Mouse (Mus musculus) Patski (cell line): Measurements from ENCODE around the gene Hmgcs2. TPM values are rescaled to one million over a fixed set of nuclear protein-coding genes. Genes with fewer than 3 reads are reported as not detected.
"Not testable (repeated sequence)": the region's sequence is repeated elsewhere in the genome, so short reads cannot be mapped to it uniquely, and the experiment has no call there.

Experiments used
- ATAC-seq: fragments of 100-300 bp; one replicate; pipeline ENCODE4 v1.8.0; 2021
- CTCF ChIA-PET: fragments of 350-600 bp; sonication (Branson Sonifier 250); formaldehyde crosslinking; loops from one replicate; lab custom pipeline; 2022; ENCODE audit warnings: inconsistent platforms; lab: Charles Lee
- POLR2A ChIA-PET: fragments of 350-600 bp; sonication (Branson Sonifier 250); formaldehyde crosslinking; loops from one replicate; lab custom pipeline; 2022; ENCODE audit warnings: antibody characterized with exemption, inconsistent platforms; lab: Charles Lee
- DNase-seq: peaks from one replicate; pipeline ENCODE4 v3.0.0-alpha.2; 2011; ENCODE audit warnings: low read depth, low spot score
- H3K27me3 ChIP-seq: fragments of 371-371 bp; one replicate; pipeline ENCODE4 v1.5.1; 2021
- CTCF ChIP-seq: fragments of 100-300 bp; IDR thresholded peaks from one replicate; pipeline ENCODE4 v1.5.1; 2021
- in situ Hi-C: fragments of 300-500 bp; cut with MboI; formaldehyde crosslinking; loops from 3 replicates; pipeline ENCODE4 v1.11.1; 2018; ENCODE audit warnings: low pct_unique_long_range_greater_than_20kb, mixed read lengths
- polyA plus RNA-seq: library from polyadenylated mRNA; unstranded; gene quantifications from one replicate; pipeline ENCODE4 v1.2.3, GENCODE M21; 2021

The Hmgcs2 gene
- polyA plus RNA-seq, 1 experiment from 2014 or later, result 0.01 TPM

DNA sequence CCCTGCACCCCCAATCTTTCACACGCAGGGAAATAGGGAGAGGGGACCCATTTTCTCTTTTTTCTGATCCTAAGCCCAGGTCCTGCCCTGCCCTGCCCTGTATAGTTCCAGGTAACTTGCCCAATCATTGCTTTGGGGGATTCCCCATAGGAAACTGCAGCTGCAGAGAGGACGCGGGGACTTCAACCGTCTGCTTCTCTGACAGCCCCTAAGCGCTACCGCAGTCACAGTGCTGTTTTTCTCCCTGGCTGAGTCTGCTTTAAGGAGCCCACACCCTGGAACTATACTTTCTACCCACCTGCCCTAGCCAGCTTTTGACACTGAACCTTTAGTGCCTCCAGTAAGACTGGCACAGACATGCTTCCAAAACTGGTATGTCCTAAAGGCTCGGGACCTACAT lies 55.7 kb downstream of the Hmgcs2 start:
- ChIA-PET POLR2A (interaction anchor here (0.9 kb wide), 1 partner anchor 18 kb away, joined by 8 read pairs; no protein-coding TSS in a partner anchor), CTCF (interaction anchor here (1.6 to 1.7 kb wide), 2 partner anchors 16 to 109 kb away, joined by 3 to 8 read pairs; no protein-coding TSS in a partner anchor)
- no peak for ATAC-seq
- no peaks in the 10 kb centered on the region for H3K27me3 ChIP-seq
- in situ Hi-C loops, result no loop called here
- TF ChIP-seq CTCF, result no peak
- no peak for DNase-seq

GRCm38 (mm10) chr3:98336661-98337654 lies 56.7 kb downstream of the Hmgcs2 start:
- POLR2A ChIA-PET, result no interaction called here
- CTCF ChIA-PET, result interaction anchor here (0.6 to 1.6 kb wide), 2 partner anchors 44 to 110 kb away, joined by 3 read pairs; no protein-coding TSS in a partner anchor
- no peak for ATAC-seq
- in situ Hi-C loops, result no loop called here
- DNase-seq, result no peak
- no peaks in the 10 kb centered on the region for H3K27me3 ChIP-seq
- no peak for TF ChIP-seq CTCF

GRCm38 (mm10) chr3:98338584-98339041 lies 58.4 kb downstream of the Hmgcs2 start:
- H3K27me3 ChIP-seq, result no peaks in the 10 kb centered on the region
- no peak for TF ChIP-seq CTCF
- POLR2A ChIA-PET, result interaction anchor here (0.9 to 2.0 kb wide), 3 partner anchors 10 to 44 kb away, joined by 3 to 12 read pairs (median 4); no protein-coding TSS in a partner anchor
- DNase-seq, result peak; percentile 83
- peak; percentile 79 for ATAC-seq
- in situ Hi-C loops, result no loop called here
- CTCF ChIA-PET, result interaction anchor here (0.9 to 2.5 kb wide), 2 partner anchors 11 to 16 kb away, joined by 3 to 12 read pairs; no protein-coding TSS in a partner anchor

GRCm38 (mm10) chr3:98339097-98339705 lies 59.0 kb downstream of the Hmgcs2 start:
- H3K27me3 ChIP-seq, result no peaks in the 10 kb centered on the region
- TF ChIP-seq CTCF, result no peak
- ChIA-PET POLR2A (interaction anchor here (0.6 to 2.0 kb wide), 4 partner anchors 12 to 96 kb away, joined by 4 to 12 read pairs (median 5); no protein-coding TSS in a partner anchor), CTCF (interaction anchor here (2.5 kb wide), 1 partner anchor 16 kb away, joined by 12 read pairs; no protein-coding TSS in a partner anchor)
- DNase-seq (no peak), ATAC-seq (peak; percentile 70)
- in situ Hi-C loops, result no loop called here

GRCm38 (mm10) chr3:98339706-98340109 lies 59.5 kb downstream of the Hmgcs2 start, which contains the start of gene Phgdh:
Gene Phgdh, minus strand, starts transcription at chr3:98339990.
- POLR2A ChIA-PET, result interaction anchor here (0.6 to 2.0 kb wide), 4 partner anchors 12 to 95 kb away, joined by 3 to 12 read pairs (median 5); no protein-coding TSS in a partner anchor
- ATAC-seq, result peak; percentile 76
- H3K27me3 ChIP-seq, DNase-seq, in situ Hi-C loops: not testable (repeated sequence)
- CTCF ChIA-PET, result interaction anchor here (2.5 kb wide), 1 partner anchor 15 kb away, joined by 12 read pairs; no protein-coding TSS in a partner anchor

- ChIA-PET CTCF (interaction anchor here (1.4 to 2.0 kb wide), 2 partner anchors 9 to 10 kb away, joined by 3 to 5 read pairs; no protein-coding TSS in a partner anchor), POLR2A (interaction anchor here (1.0 kb wide), 1 partner anchor 8 kb away, joined by 3 read pairs; no protein-coding TSS in a partner anchor)
- in situ Hi-C loops, result no loop called here
- H3K27me3 ChIP-seq, result no peaks in the 10 kb centered on the region
- ATAC-seq (no peak), DNase-seq (no peak)
- TF ChIP-seq CTCF, result no peak
Observed at GRCm38 (mm10) chr3:98340818-98341594, 60.8 kb downstream of the Hmgcs2 start.

DNA sequence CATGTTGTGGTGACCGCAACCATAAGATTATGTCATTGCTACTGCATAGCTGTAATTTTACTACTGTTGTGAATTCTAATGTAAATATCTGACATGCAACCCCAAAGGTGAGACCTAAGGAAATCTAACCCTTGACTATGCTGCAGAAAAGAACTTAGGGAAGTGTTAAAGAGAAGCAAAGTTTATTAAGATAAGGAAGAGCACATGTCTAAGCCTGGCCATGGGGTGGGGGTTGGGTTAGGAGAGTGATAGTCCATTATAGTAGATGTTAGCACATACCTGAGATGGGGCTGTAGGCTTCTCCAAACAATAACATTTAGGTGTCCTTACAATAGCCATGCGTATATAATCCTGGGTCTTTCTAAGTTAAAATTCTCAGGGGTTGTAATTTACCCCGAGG lies 63.0 kb downstream of the Hmgcs2 start:
- no peaks in the 10 kb centered on the region for H3K27me3 ChIP-seq
- in situ Hi-C loops, result no loop called here
- CTCF ChIA-PET, result interaction anchor here (1.1 to 2.0 kb wide), 2 partner anchors 8 to 17 kb away, joined by 3 to 5 read pairs; no protein-coding TSS in a partner anchor
- DNase-seq (no peak), ATAC-seq (no peak)
- TF ChIP-seq CTCF, result no peak
- POLR2A ChIA-PET, result no interaction called here

DNA sequence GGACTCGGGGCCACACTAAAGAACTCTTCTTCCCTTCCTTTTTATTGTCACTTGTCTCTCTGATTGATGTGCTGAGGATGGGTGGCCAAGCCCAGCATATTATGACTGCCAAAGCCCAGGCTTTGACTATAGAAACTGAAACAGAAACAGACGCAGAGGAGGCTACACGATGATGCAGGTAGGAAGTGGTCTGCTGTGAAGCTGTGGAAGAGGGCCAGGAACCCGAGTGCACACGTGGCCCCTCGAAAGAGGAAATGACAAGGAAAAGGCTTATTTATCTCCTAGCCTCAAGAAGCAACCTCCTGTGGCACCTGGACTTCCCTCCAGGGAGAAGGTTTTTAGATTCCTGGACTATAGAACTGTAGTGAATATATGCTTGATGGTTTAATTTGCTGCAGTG lies 67.9 kb downstream of the Hmgcs2 start:
- ChIA-PET CTCF (interaction anchor here (1.1 kb wide), 1 partner anchor 32 kb away, joined by 3 read pairs; no protein-coding TSS in a partner anchor), POLR2A (interaction anchor here (1.0 kb wide), 1 partner anchor 10 kb away, joined by 3 read pairs; no protein-coding TSS in a partner anchor)
- no peak for ATAC-seq
- no peaks in the 10 kb centered on the region for H3K27me3 ChIP-seq
- in situ Hi-C loops, result no loop called here
- TF ChIP-seq CTCF, result no peak
- no peak for DNase-seq

DNA sequence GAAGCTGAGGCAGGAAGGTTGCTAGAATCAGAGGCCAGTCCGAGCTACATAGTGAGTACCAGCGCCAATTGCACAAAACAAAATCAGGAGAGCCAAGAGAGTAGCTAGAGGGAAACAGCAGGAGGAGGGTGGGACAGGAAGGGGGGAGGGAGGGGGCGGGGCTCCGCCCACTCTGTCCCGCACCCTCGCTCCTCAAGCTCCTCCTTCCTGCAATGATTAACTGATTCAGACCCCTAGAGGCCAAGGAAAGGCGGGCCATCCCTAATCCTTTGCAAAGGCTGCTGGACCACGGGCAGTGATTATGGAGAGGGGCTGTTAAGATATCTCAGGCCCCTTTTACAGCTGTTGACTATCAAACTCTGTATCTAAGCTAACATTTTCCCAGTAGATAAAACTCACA lies 68.5 kb downstream of the Hmgcs2 start:
- CTCF ChIA-PET, result interaction anchor here (1.1 kb wide), 1 partner anchor 31 kb away, joined by 3 read pairs; no protein-coding TSS in a partner anchor
- in situ Hi-C loops, result no loop called here
- POLR2A ChIA-PET, result interaction anchor here (1.0 kb wide), 2 partner anchors 8 to 10 kb away, joined by 3 read pairs; no protein-coding TSS in a partner anchor
- no peaks in the 10 kb centered on the region for H3K27me3 ChIP-seq
- ATAC-seq, result no peak
- no peak for DNase-seq
- TF ChIP-seq CTCF, result no peak
